Mouse (Mus musculus) colon, adult 2 months (tissue): ENCODE results near the gene Glcci1. TPM values are rescaled to one million over a fixed set of nuclear protein-coding genes. Genes with fewer than 3 reads are reported as not detected.

ENCODE experiments used
- polyA plus RNA-seq: library from polyadenylated mRNA; depleted of rRNA; stranded (reverse); fragments of >200 nt; gene quantifications from 2 replicates; pipeline ENCODE4 v1.2.3, GENCODE M21; 2012; rRNA removed

Glcci1 gene
- polyA plus RNA-seq = 5.7 and 6.0 TPM in 2 replicates

GRCm38 (mm10) chr6:8509551-8509950, at the start of gene Glcci1:
TSS of gene Glcci1 (plus strand) at chr6:8509600.

